Mouse (Mus musculus) stomach, adult 2 months (tissue): ENCODE results near the gene Nppc. TPM values are rescaled to one million over a fixed set of nuclear protein-coding genes. Genes with fewer than 3 reads are reported as not detected.

ENCODE experiments used
- polyA plus RNA-seq: library from polyadenylated mRNA; depleted of rRNA; stranded (reverse); fragments of >200 nt; gene quantifications from 2 replicates; pipeline ENCODE4 v1.2.3, GENCODE M21; 2012; rRNA removed

Gene Nppc
- polyA plus RNA-seq: 0.13 and 0.69 TPM in 2 replicates

DNA sequence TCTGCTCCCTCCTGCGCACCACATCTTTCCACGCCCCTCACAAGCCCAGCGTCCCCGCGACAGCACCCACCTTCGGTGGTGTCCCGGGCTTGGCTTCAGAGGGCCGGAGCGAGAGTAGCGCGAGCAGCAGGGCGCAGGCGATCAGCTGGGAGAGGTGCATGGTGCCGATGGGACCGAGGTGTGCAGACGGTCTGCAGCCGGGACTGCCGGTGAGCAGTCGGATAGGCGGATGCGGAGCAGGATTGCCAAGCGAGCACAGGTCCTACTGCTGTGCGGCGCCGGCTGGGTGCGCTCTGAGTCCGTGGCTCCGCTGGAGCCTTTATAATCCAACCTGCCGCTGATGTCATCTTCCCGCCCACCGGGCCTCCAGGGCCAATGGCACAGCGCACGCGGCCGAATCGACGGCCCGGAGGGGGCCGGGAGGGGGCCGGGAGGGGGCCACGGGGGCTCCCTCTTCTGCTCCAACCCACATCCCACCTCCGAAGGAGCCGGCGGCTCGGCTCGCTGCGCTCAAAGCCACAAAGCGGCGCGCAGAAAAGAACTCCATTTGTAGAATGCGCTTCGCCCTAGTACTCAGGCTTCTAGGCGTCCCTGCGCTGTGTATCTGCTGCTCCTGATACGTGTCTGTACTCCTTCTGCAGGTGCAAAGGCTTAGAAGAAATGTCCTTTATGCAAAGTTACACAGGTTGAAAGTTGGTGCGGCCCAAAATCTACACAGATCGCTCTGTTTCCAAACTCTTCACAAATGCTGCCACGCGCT lies at the start of gene Nppc:
Gene Nppc (minus strand): TSS at position 293 of the 760 bp plus-strand sequence.

DNA sequence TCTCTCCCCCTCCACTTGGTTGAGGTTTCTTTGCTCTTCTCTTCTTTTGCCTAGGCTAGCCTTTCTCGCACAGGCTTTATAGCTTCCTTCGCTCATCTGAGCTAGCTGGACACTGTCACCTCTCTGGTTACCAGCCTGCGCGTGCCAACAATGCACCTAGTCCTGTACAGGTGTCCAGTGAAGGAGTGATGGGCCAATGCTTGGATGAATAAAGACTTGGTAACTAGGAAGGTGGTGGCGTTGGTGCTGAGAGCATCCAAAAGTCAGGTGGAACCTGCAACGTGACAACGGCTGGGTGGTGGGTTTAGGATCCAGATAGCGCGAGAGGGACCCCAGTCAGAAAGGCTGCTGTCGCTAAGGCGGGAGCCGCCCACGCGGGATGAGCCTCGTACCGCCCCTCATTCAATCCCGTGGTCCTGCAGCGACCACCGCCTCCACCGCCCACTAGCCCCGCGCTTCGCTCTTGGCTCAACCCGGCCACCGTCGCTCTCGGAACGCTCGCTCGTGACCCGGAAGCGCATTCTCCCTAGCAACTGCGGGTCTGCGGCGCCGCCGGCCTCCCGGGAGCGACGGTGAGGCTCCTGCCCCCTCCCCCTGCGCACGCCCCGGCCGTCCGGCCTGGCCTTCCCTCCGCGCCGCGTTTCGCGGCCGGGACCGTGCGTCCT lies 33.1 kb upstream of the Nppc start, which contains the start of gene Dis3l2:
Gene Dis3l2 (plus strand): TSS at position 509 of the 665 bp plus-strand sequence.

Other genes starting within 250 kb of the Nppc start
- 1.4 and 3.6 TPM in 2 replicates for gene Nmur1, start 244.3 kb downstream of the Nppc start, polyA plus RNA-seq
- gene Tex44, start 244.2 kb downstream of the Nppc start, polyA plus RNA-seq: not detected in 2 replicates
- gene Ptma, start 143.8 kb downstream of the Nppc start, polyA plus RNA-seq: 726 and 903 TPM in 2 replicates
- 3.6 and 4.3 TPM in 2 replicates for gene Pde6d, start 87.9 kb downstream of the Nppc start, polyA plus RNA-seq
- 11.1 TPM in 2 replicates for gene Cops7b, start 87.7 kb downstream of the Nppc start, polyA plus RNA-seq
- 4.3 and 5.0 TPM in 2 replicates for gene Dis3l2, start 33.2 kb upstream of the Nppc start, polyA plus RNA-seq